Mouse (Mus musculus): ENCODE measurements around the gene Gpsm2. TPM values are rescaled to one million over a fixed set of nuclear protein-coding genes. Genes with fewer than 3 reads are reported as not detected.

Gpsm2 gene
- polyA plus RNA-seq, 1 experiment from 2014 or later: 34.6 TPM

Other genes starting within 250 kb of the Gpsm2 start
- not detected in 2 replicates for gene 1700013F07Rik, start 188.2 kb downstream of the Gpsm2 start, polyA plus RNA-seq (2016; fragmentation: Nextera tagmentation; extraction: Ambion mirVana)
- 0.46 and 0.85 TPM in 2 replicates for gene 5330417C22Rik, start 185.8 kb downstream of the Gpsm2 start, polyA plus RNA-seq (2016; fragmentation: Nextera tagmentation; extraction: Ambion mirVana)
- 33.8 and 34.8 TPM in 2 replicates for gene Tmem167b, start 159.8 kb downstream of the Gpsm2 start, polyA plus RNA-seq (2016; fragmentation: Nextera tagmentation; extraction: Ambion mirVana)
- 28.9 and 33.1 TPM in 2 replicates for gene Taf13, start 150.6 kb downstream of the Gpsm2 start, polyA plus RNA-seq (2016; fragmentation: Nextera tagmentation; extraction: Ambion mirVana)
- 9.8 and 10.4 TPM in 2 replicates for gene Wdr47, start 131.0 kb downstream of the Gpsm2 start, polyA plus RNA-seq (2016; fragmentation: Nextera tagmentation; extraction: Ambion mirVana)
- gene Clcc1, start 68.4 kb downstream of the Gpsm2 start, polyA plus RNA-seq (2016; fragmentation: Nextera tagmentation; extraction: Ambion mirVana): 46.0 and 46.7 TPM in 2 replicates
- not detected in 2 replicates for gene Aknad1, start 17.3 kb upstream of the Gpsm2 start, polyA plus RNA-seq (2016; fragmentation: Nextera tagmentation; extraction: Ambion mirVana)
- gene Stxbp3, start 118.2 kb upstream of the Gpsm2 start, polyA plus RNA-seq (2016; fragmentation: Nextera tagmentation; extraction: Ambion mirVana): 27.3 and 27.8 TPM in 2 replicates
- 0.04 TPM in 1 of 2 replicates, not detected in the other for gene Fndc7, start 167.7 kb upstream of the Gpsm2 start, polyA plus RNA-seq (2016; fragmentation: Nextera tagmentation; extraction: Ambion mirVana)
- gene Prpf38b, start 189.4 kb upstream of the Gpsm2 start, polyA plus RNA-seq (2016; fragmentation: Nextera tagmentation; extraction: Ambion mirVana): 64.7 and 72.6 TPM in 2 replicates
- gene Henmt1, start 217.6 kb upstream of the Gpsm2 start, polyA plus RNA-seq (2016; fragmentation: Nextera tagmentation; extraction: Ambion mirVana): 0.20 TPM in 1 of 2 replicates, not detected in the other
- not detected in 2 replicates for gene Gm9857, start 218.1 kb upstream of the Gpsm2 start, polyA plus RNA-seq (2016; fragmentation: Nextera tagmentation; extraction: Ambion mirVana)

Measured in heart, embryonic 12.5 days (tissue).